Mouse (Mus musculus): ENCODE data around the gene Zmynd8. TPM values are rescaled to one million over a fixed set of nuclear protein-coding genes. Genes with fewer than 3 reads are reported as not detected.

Gene Zmynd8
- polyA plus RNA-seq, 1 experiment from 2014 or later, result 64.7 TPM

GRCm38 (mm10) chr2:165884577-165885224, 14.1 kb downstream of the Zmynd8 start:
- no peaks in the 10 kb centered on the region for H3K36me3 ChIP-seq
- H3K9me3 ChIP-seq, result no peaks in the 10 kb centered on the region
- peak overlapping the region; percentile 43 for H3K4me3 ChIP-seq (replicated peaks)
- peaks cover 79% of the 10 kb centered on the region for H3K4me1 ChIP-seq (replicated peaks)
- H3K27me3 ChIP-seq (replicated peaks), result no peaks in the 10 kb centered on the region
- peak overlapping the region; percentile 70 for H3K9ac ChIP-seq
- H3K4me2 ChIP-seq (replicated peaks), result peak overlapping the region; percentile 82
- peak; percentile 66 for ATAC-seq
- H3K27ac ChIP-seq, result peak overlapping the region; percentile 100
- 4% methylated on average over 20 of the region's 21 CpGs for WGBS

- 3% methylated on average over 11 of the region's 11 CpGs for WGBS
- no peak for ATAC-seq
- H3K4me3 ChIP-seq (replicated peaks), result peak overlapping the region; percentile 43
- H3K36me3 ChIP-seq, result no peaks in the 10 kb centered on the region
- H3K4me1 ChIP-seq (replicated peaks), result peaks cover 81% of the 10 kb centered on the region
- H3K9me3 ChIP-seq, result no peaks in the 10 kb centered on the region
- H3K27ac ChIP-seq, result peak overlapping the region; percentile 100
- H3K4me2 ChIP-seq (replicated peaks), result peak overlapping the region; percentile 82
- no peaks in the 10 kb centered on the region for H3K27me3 ChIP-seq (replicated peaks)
- peak overlapping the region; percentile 70 for H3K9ac ChIP-seq
Measured at GRCm38 (mm10) chr2:165883846-165884576, 14.8 kb downstream of the Zmynd8 start.

GRCm38 (mm10) chr2:165883006-165883405, 15.8 kb downstream of the Zmynd8 start:
- peak overlapping the region; percentile 43 for H3K4me3 ChIP-seq (replicated peaks)
- H3K9me3 ChIP-seq, result no peaks in the 10 kb centered on the region
- peaks cover 79% of the 10 kb centered on the region for H3K4me1 ChIP-seq (replicated peaks)
- no peaks in the 10 kb centered on the region for H3K36me3 ChIP-seq
- H3K27me3 ChIP-seq (replicated peaks), result no peaks in the 10 kb centered on the region
- 3% methylated on average over 6 of the region's 6 CpGs for WGBS
- ATAC-seq, result no peak
- H3K9ac ChIP-seq, result peak overlapping the region; percentile 70
- H3K4me2 ChIP-seq (replicated peaks), result peak overlapping the region; percentile 82
- H3K27ac ChIP-seq, result peak overlapping the region; percentile 100

- no peak for ATAC-seq
- Histone ChIP-seq H3K4me1 (replicated peaks) (peaks cover 79% of the 10 kb centered on the region), H3K36me3 (no peaks in the 10 kb centered on the region), H3K9me3 (no peaks in the 10 kb centered on the region), H3K9ac (peak overlapping the region; percentile 70), H3K4me3 (replicated peaks) (peak overlapping the region; percentile 43), H3K27ac (peak overlapping the region; percentile 100), H3K27me3 (replicated peaks) (no peaks in the 10 kb centered on the region), H3K4me2 (replicated peaks) (peak overlapping the region; percentile 82)
- WGBS, result 17% methylated on average over 13 of the region's 13 CpGs
Measured at GRCm38 (mm10) chr2:165881585-165882431, 17.0 kb downstream of the Zmynd8 start.

GRCm38 (mm10) chr2:165881220-165881584, 17.6 kb downstream of the Zmynd8 start:
- peak overlapping the region; percentile 43; the same call in 1 of the 2 replicates for H3K4me3 ChIP-seq (replicated peaks)
- no peak for ATAC-seq
- H3K9ac ChIP-seq, result no peak overlapping the region
- WGBS, result 16% methylated on average over 3 of the region's 3 CpGs
- peak overlapping the region; percentile 82 for H3K4me2 ChIP-seq (replicated peaks)
- peak overlapping the region; percentile 100 for H3K27ac ChIP-seq
- no peaks in the 10 kb centered on the region for H3K9me3 ChIP-seq
- no peaks in the 10 kb centered on the region for H3K27me3 ChIP-seq (replicated peaks)
- H3K4me1 ChIP-seq (replicated peaks), result peaks cover 79% of the 10 kb centered on the region
- no peaks in the 10 kb centered on the region for H3K36me3 ChIP-seq

DNA sequence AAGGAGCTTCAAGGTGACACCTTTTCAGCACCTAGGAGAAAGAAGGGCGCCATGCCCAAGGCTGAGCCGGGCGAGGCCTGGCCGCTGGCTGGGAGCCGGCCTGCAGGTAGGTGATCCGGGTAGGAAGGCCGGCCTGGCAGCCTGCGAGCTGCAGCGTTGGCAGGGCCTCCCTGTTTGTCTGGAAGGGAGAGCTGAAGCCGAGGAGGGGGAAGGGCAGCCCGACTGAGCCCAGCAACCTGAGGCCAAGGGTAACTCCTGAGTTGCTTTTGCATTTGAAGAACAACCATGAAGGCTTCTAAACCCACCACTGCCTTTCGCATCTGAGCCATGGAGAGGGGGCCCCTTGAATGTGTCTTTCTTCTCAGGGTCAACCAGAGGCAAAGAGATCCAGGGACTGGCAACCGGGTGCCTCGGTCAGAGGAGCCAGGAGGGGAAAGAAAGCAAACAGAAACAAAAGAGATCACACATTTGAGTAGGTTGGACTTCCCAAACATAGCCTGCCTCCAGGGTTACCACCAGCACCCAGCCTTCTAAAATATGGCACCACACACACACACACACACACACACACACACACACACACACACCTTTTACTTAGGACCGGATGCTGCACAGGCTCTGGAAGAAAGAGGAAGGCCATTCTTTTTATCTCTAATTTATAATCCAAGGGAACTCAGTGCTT, 18.2 kb downstream of the Zmynd8 start:
- Histone ChIP-seq H3K4me1 (replicated peaks) (peaks cover 79% of the 10 kb centered on the region), H3K9me3 (no peaks in the 10 kb centered on the region), H3K27me3 (replicated peaks) (no peaks in the 10 kb centered on the region), H3K36me3 (no peaks in the 10 kb centered on the region), H3K9ac (peak overlapping the region; percentile 52), H3K4me2 (replicated peaks) (peak overlapping the region; percentile 82), H3K27ac (peak overlapping the region; percentile 100), H3K4me3 (replicated peaks) (peak overlapping the region; percentile 43)
- 8% methylated on average over 15 of the region's 15 CpGs for WGBS
- no peak for ATAC-seq

DNA sequence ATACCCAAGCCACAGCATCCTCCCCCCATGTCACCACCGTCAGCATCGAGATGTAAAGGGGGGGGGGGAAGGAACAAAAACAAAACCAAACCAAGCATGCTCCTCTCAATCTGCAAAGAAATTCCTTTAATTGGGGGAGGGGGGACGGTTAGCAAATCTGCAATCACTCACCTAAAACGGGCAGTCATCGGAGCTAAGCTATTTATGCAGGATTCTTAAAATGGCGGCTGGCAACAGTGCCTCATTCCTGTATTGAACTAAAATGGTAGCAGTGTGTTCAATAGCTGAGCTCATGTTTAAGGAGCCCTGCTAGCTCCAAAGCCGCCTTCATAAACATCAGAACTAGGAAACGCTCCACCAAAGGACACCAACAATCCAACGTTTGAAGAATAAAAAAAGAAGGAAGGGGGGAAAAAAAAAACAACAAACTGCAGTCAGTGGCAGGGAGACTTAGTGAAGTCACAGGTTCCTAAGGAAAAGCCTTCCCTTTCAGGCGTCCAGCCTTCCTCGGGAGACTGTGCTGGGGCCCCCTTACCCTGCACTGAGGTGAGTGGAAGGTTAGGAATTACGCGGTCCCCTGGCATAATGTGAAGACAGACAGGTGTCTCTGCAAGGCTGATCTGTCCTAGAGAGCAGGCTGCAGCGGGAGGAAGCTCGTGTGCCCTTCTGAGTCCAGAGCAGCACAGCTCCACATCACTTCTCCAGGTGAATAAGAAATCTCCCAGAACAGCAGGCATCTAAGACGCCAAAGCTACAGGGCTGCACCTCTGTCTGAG, 19.2 kb downstream of the Zmynd8 start:
- WGBS, result 11% methylated on average over 16 of the region's 16 CpGs
- Histone ChIP-seq H3K4me2 (replicated peaks) (peak overlapping the region; percentile 82), H3K4me1 (replicated peaks) (peaks cover 80% of the 10 kb centered on the region), H3K36me3 (no peaks in the 10 kb centered on the region), H3K27me3 (replicated peaks) (no peaks in the 10 kb centered on the region), H3K27ac (peak overlapping the region; percentile 100), H3K4me3 (replicated peaks) (peak overlapping the region; percentile 43), H3K9me3 (no peaks in the 10 kb centered on the region), H3K9ac (peak overlapping the region; percentile 52)
- ATAC-seq, result no peak

- ATAC-seq, result no peak
- H3K4me1 ChIP-seq (replicated peaks), result peaks cover 85% of the 10 kb centered on the region
- H3K36me3 ChIP-seq, result no peaks in the 10 kb centered on the region
- H3K4me3 ChIP-seq (replicated peaks), result peak overlapping the region; percentile 43; the same call in 1 of the 2 replicates
- no peaks in the 10 kb centered on the region for H3K9me3 ChIP-seq
- H3K9ac ChIP-seq, result peak overlapping the region; percentile 31; the same call in 1 of the 2 replicates
- peak overlapping the region; percentile 82 for H3K4me2 ChIP-seq (replicated peaks)
- peak overlapping the region; percentile 100 for H3K27ac ChIP-seq
- WGBS, result 31% methylated on average over 8 of the region's 8 CpGs
- H3K27me3 ChIP-seq (replicated peaks), result no peaks in the 10 kb centered on the region
Measured at GRCm38 (mm10) chr2:165878907-165879361, 19.9 kb downstream of the Zmynd8 start.

GRCm38 (mm10) chr2:165878021-165878585, 20.7 kb downstream of the Zmynd8 start:
- Histone ChIP-seq H3K27ac (peak overlapping the region; percentile 27; the same call in 1 of the 2 replicates), H3K4me3 (replicated peaks) (no peak overlapping the region), H3K27me3 (replicated peaks) (no peaks in the 10 kb centered on the region), H3K9me3 (no peaks in the 10 kb centered on the region), H3K4me1 (replicated peaks) (peaks cover 91% of the 10 kb centered on the region), H3K9ac (no peak overlapping the region), H3K36me3 (0 out of 2 replicates have a peak, but pooled peaks cover 2% of the 10 kb centered on the region), H3K4me2 (replicated peaks) (peak overlapping the region; percentile 82)
- no peak for ATAC-seq
- WGBS, result 26% methylated on average over 10 of the region's 10 CpGs

- Histone ChIP-seq H3K27me3 (replicated peaks) (no peaks in the 10 kb centered on the region), H3K4me1 (replicated peaks) (peaks cover 86% of the 10 kb centered on the region), H3K36me3 (0 out of 2 replicates have a peak, but pooled peaks cover 2% of the 10 kb centered on the region), H3K9me3 (no peaks in the 10 kb centered on the region), H3K4me2 (replicated peaks) (no peak overlapping the region), H3K9ac (no peak overlapping the region), H3K4me3 (replicated peaks) (no peak overlapping the region), H3K27ac (no peak overlapping the region)
- no peak for ATAC-seq
- 59% methylated on average over 4 of the region's 4 CpGs for WGBS
Measured at GRCm38 (mm10) chr2:165877180-165877579, 21.6 kb downstream of the Zmynd8 start.
